Mouse (Mus musculus): ENCODE data around the gene Prep. TPM values are rescaled to one million over a fixed set of nuclear protein-coding genes. Genes with fewer than 3 reads are reported as not detected.

Gene Prep
- total RNA-seq, 4 experiments from 2014 or later, result 8.5 to 9.7 (median 8.9) TPM

GRCm38 (mm10) chr10:45114462-45114861 is 47.5 kb downstream of the Prep start:
- DNase-seq (ENCODE audit: low spot score in 2 of 2), result no peak

- DNase-seq (ENCODE audit: low spot score in 2 of 2), result no peak
Observed at GRCm38 (mm10) chr10:45116832-45117231, 49.8 kb downstream of the Prep start.

GRCm38 (mm10) chr10:45118389-45118788 is 51.4 kb downstream of the Prep start:
- DNase-seq (ENCODE audit: low spot score in 2 of 2), result peak in 1 of 2 experiments; percentile 32

DNA sequence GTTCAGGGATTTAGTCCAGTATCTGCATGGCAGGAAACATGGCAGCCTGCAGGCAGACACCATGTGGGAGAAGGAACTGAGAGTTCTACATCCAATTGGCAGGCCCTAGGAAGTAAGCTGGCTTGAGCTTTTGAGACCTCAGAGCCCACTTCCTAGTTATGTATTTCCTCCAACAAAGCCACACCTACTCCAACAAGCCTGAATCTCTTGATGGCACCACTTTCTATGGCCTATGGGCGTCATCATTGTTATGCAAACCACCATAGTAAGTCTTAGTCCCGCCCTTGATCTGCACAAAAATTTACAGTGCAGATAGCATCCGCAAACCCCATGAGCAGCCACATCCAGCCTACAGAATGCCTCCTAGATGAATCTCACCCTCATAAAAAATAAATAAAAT is 54.6 kb downstream of the Prep start:
- no peak for DNase-seq (ENCODE audit: low spot score in 2 of 2)

- DNase-seq (ENCODE audit: low spot score in 2 of 2), result no peak
Observed at GRCm38 (mm10) chr10:45122476-45122875, 55.5 kb downstream of the Prep start.

- DNase-seq (ENCODE audit: low spot score in 2 of 2), result no peak
Observed at GRCm38 (mm10) chr10:45123011-45123410, 56.0 kb downstream of the Prep start.

- DNase-seq (ENCODE audit: low spot score in 2 of 2), result no peak
Observed at GRCm38 (mm10) chr10:45129105-45129504, 62.1 kb downstream of the Prep start.

GRCm38 (mm10) chr10:45130004-45130403 is 63.0 kb downstream of the Prep start:
- DNase-seq (ENCODE audit: low spot score in 2 of 2), result no peak

GRCm38 (mm10) chr10:45132371-45132770 is 65.4 kb downstream of the Prep start:
- DNase-seq (ENCODE audit: low spot score in 2 of 2), result no peak

DNA sequence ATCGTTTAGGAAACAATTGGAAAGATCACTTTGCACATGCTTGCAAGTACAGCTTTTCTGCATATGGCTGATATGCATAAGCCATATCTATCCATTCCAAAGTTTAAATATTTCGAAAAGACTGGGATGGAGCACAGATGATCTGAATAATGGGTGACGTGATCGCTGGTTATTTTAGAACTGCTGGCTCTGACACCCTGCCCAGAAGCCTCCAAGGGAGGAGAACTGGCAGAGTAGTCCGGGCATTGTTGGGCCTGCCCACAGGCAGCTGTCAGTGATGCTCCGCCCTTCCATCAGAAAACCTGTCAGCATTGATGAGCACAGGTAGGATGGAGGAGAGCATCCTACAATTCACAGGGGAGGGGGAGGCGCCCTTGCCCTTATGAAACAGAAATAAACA is 69.8 kb downstream of the Prep start:
- peak; percentile 46 to 59 for DNase-seq (ENCODE audit: low spot score in 2 of 2)

GRCm38 (mm10) chr10:45139910-45140309 is 72.9 kb downstream of the Prep start:
- no peak for DNase-seq (ENCODE audit: low spot score in 2 of 2)

DNA sequence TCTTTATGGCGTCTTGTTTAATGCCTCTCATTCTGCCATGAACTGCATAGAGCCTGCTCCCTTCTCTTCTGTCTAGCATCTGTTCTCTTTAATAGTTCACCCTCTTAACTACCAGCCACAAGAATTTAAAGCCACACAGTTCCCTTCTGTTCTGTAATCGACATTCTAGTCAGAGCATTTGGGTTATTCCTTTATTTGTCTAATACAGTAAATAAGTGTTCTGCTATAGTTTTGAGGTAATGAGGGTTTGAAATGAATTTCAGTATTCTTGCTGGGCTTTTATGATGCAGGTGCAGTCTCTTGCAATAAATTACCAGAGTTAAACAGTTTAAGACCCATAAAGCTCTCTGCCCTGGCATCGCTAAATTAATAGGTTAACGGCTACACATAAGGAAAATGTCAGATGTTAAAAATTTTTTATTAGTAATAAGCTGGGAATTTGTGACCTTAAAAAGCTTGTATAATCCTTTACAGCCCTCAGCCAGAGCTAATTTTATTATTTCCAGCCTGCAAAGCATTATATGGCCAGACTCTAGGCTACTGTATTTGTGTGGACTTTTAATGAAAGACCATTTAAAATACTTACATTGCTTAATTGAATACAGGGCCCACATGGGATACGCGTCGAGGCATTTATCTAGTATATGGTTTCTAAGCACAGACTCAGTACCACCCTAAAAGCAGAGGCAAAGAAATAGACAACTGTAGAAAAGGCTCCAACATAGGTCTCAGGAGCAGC is 73.6 kb downstream of the Prep start:
- no peak for DNase-seq (ENCODE audit: low spot score in 2 of 2)

DNA sequence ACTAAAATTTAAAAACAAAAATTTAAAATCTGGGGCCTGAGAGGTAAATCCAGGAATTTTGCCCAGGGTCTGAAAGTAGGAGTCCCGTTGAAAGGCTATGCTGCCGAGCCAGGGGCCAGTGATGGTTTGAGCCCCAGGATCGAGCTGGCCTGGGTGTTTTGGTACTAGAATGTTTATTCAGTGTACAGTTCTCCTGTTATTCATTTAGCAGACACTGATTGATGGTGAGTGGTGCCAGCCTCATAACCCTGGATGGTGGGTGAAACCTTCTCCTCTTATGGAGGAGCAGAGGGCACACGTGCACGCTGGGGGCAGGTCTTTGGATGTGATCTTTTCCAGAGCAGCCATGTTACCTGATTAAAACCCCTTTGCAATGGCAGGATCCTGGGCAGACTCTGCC is 75.4 kb downstream of the Prep start:
- DNase-seq (ENCODE audit: low spot score in 2 of 2), result no peak

GRCm38 (mm10) chr10:45144038-45144817 is 77.2 kb downstream of the Prep start:
- no peak for DNase-seq (ENCODE audit: low spot score in 2 of 2)

- no peak for DNase-seq (ENCODE audit: low spot score in 2 of 2)
Observed at GRCm38 (mm10) chr10:45146821-45147220, 79.8 kb downstream of the Prep start.

GRCm38 (mm10) chr10:45151137-45151536 is 84.1 kb downstream of the Prep start:
- no peak for DNase-seq (ENCODE audit: low spot score in 2 of 2)

DNA sequence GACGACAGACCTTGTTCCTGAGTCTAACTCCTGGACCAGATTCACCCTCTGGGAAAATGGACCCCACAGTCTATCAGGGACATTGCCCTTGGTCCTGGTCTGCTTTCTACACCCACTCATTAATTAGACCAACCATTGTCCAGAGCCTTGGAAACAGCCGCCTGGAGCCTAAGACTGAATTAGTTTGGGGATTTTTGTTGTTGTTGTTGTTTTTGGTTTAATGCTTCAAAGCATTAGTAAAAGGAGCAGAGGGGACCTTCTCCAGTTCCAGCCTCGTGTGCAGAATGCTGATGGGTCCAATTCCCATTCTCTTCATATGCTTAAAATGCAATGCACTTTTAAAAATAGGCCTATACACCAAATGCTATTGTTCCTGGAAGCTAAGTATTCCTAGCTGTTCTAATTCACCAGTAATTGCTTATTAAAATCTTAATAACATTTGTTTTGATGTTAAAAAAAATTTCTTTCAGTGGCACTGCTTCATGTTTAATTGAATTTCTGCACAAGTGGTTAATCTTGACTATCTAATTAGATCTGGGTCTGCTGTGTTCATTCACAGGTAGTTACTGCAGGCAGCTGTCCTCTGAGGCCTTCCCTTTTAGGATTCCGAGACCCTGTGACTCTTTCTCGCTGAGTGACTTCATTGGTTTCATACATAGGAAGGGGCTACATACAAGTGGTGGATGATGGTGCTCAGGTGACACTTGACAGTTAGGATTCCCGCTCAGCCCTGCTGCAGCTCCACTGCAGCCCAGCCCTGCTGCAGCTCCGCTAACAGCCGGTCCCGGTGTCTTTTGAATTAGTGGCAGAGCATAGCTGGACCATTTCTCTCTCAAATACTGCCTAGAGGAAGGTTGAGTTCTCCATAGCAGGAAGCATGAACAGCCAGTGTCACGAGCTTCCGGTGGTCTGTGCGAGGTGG is 85.0 kb downstream of the Prep start:
- no peak for DNase-seq (ENCODE audit: low spot score in 2 of 2)

DNA sequence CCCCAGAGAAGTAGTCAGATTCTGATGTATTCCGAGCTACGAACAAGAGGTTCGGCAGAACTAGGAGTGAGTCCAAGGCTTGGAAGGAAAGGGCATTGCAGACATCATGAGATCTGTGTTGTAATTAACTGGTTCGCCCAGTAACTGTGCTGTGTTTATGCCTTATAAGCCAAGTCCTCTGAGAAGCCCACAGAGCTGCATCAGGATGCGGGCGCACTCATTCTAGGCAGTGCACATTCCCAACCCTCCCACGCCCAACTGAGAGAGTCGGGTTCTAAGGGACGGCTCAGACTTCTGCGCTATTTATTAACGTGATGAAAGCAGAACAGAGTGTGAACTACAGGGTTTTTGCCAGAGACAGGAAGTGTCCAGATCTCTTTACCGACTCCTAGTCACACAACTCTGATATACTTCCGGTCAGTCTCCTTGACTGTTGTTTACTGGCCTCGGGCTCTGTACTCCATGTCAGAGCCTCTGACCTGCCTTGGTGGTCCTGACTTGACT is 87.6 kb downstream of the Prep start:
- DNase-seq (ENCODE audit: low spot score in 2 of 2), result peak in 1 of 2 experiments; percentile 42

DNA sequence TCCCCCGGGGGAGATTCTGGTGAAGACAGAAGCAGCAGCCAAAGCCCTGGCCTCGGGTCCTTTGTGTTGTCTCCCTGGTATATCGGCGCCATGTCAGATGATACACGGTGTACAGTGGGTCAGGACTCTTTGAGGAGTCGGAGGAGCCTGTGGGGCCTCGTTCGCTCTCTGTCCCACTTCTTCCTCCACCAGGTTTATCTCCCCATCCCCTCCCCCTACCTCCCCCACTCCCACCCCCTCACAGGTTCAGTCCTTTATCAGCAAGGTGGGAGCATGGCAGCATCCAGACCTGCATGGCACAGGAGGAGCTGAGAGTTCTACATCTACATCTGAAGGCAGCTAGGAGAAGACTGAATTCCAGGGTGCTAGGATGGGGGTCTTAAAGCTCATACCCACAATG is 98.8 kb downstream of the Prep start:
- no peak for DNase-seq (ENCODE audit: low spot score in 2 of 2)

DNA sequence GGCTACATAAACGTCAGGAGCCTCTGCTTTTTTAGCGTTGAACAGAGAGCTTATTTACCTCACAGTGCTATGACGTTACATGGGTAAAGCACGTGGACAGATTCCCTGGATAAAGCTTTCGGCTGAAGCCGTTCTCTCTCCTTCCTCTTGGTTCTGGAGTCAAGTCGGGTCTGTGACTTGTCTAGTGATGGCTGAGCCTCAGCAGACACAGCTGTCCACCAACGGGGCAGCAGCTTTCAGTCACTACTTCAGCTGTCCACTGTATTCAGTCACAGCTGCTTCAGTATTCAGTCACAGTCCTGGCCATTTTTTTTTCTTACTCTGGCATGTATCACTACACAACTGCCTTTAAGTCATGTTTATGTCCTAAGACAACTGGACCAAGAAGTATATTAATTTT is 106.9 kb downstream of the Prep start:
- no peak for DNase-seq (ENCODE audit: low spot score in 2 of 2)

- DNase-seq (ENCODE audit: low spot score in 2 of 2), result no peak
Observed at GRCm38 (mm10) chr10:45174345-45174744, 107.3 kb downstream of the Prep start.

All from layer of hippocampus, adult 8-10 months (tissue).